Mouse (Mus musculus) C2C12 (cell line): Measurements from ENCODE around the gene Mib2.

Source experiments
- CEBPB ChIP-seq: IDR thresholded peaks from one replicate; pipeline ENCODE4 v1.6.1; 2011; ENCODE audit warnings: low read depth, mild to moderate bottlenecking, control low read depth, moderate library complexity
- CTCF ChIP-seq: IDR thresholded peaks from one replicate; pipeline ENCODE4 v1.5.1; 2011; ENCODE audit not compliant: control insufficient read depth, insufficient read depth, insufficient read length
- USF1 ChIP-seq: IDR thresholded peaks from one replicate; pipeline ENCODE4 v1.6.1; 2011; ENCODE audit warnings: low read depth, mild to moderate bottlenecking, control low read depth, moderate library complexity

DNA sequence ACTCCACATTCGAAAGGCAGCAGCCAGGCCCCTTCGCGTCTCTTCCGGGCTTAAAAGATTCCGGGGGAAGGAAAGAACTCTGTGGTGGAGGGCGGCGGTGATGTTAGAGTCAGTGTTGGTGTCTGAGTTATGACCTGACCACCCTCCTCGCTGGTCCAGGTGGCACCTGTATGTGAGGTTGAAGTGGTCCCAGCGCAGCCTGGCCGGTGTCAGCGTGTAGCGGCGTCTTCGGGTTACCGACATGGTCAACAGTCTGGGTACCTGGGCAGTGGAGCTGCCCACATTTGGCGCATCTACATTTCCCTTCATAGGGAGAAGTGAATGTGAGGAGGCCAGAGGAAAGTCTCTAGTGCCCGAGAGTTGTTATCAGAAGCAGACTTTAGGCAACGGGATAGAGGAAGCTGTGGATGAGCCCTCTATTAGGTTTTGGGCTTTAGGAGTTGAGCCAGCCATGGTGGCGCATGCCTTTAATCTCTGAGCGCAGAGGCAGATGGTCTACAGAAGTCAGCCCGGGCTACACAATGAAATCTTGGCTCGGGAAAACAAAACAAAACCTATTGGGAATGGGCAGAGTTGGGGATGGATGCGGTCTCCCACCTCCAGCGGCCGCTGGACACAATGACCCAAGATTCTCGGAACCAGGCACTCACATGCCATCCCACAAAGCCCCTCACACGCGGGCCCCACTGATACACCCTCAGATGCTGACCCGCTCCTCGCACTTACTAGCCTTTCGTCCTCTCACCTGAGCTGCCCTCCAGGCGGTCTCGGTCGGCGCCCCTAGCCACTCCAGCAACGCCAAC lies 16.5 kb downstream of the Mib2 start:
- TF ChIP-seq USF1 (no peak), CTCF (no peak), CEBPB (no peak)
